Mouse (Mus musculus) E14TG2a.4 (cell line): ENCODE measurements around the gene Olfr823.
"Not testable (repeated sequence)": the region's sequence is repeated elsewhere in the genome, so short reads cannot be mapped to it uniquely, and the experiment has no call there.

Source experiments
- CTCF ChIP-seq: conservative IDR thresholded peaks from 2 replicates; pipeline ENCODE4 v1.5.1; 2014; ENCODE audit warnings: low read length
- NANOG ChIP-seq: IDR thresholded peaks from 2 replicates; pipeline ENCODE4 v1.6.1; 2014; ENCODE audit warnings: borderline replicate concordance, low read length, mixed read lengths
- POU5F1 ChIP-seq: IDR thresholded peaks from 2 replicates; pipeline ENCODE4 v1.6.1; 2014; ENCODE audit warnings: low read length, borderline replicate concordance

DNA sequence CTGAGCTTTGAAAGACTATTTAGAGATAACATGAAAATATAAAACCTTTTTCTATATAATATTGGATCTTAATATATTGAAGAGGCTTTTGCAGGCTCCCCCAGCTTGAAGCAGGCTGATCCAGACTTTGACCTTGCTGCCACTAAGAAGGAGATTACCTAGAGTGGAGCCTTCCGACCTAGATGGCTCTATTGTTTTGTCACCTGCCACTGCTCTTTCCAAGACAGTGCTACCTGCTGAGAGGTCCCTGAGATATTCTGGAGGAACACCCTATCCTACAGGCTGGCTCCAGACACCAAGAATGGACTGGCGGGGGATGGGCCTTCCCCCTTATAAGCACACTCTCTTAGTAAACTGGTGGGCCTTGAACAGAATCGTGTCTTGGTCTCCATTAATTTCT is 862 bp upstream of the Olfr823 start:
- not testable (repeated sequence) for TF ChIP-seq CTCF, POU5F1
- TF ChIP-seq NANOG, result peak; percentile 85
